Mouse (Mus musculus) CH12.LX (cell line): ENCODE measurements around the gene Frmd4a.

Source experiments
- CHD1 ChIP-seq: IDR thresholded peaks from 2 replicates; pipeline ENCODE4 v1.6.1; 2012; ENCODE audit warnings: low read depth, low read length, improper control_type of control experiment, inconsistent platforms
- EP300 ChIP-seq: IDR thresholded peaks from 2 replicates; pipeline ENCODE4 v1.6.1; 2011; ENCODE audit warnings: low read length, improper control_type of control experiment
- MEF2A ChIP-seq: IDR thresholded peaks from 2 replicates; pipeline ENCODE4 v1.6.1; 2014; ENCODE audit warnings: low read depth, mild to moderate bottlenecking, inconsistent platforms, low read length, improper control_type of control experiment, borderline replicate concordance
- POLR2A ChIP-seq: IDR thresholded peaks from 2 replicates; pipeline ENCODE4 v1.6.1; 2011; ENCODE audit warnings: low read depth, mild to moderate bottlenecking, improper control_type of control experiment, low read length
- TCF12 ChIP-seq: IDR thresholded peaks from 2 replicates; pipeline ENCODE4 v1.6.1; 2014; ENCODE audit warnings: low read depth, mild to moderate bottlenecking, inconsistent platforms, low read length, improper control_type of control experiment
- UBTF ChIP-seq: IDR thresholded peaks from 2 replicates; pipeline ENCODE4 v1.6.1; 2012; ENCODE audit warnings: low read depth, mild to moderate bottlenecking, inconsistent platforms, low read length, improper control_type of control experiment, moderate library complexity

GRCm38 (mm10) chr2:4541844-4542628, 524.5 kb downstream of the Frmd4a start:
- TF ChIP-seq UBTF, result no peak
- no peak for TF ChIP-seq POLR2A
- no peak for TF ChIP-seq TCF12
- TF ChIP-seq EP300, result no peak
- no peak for TF ChIP-seq MEF2A
- no peak for TF ChIP-seq CHD1
